Mouse (Mus musculus) intestine, embryonic 14.5 days (tissue): ENCODE data around the gene Pdcd7. TPM values are rescaled to one million over a fixed set of nuclear protein-coding genes. Genes with fewer than 3 reads are reported as not detected.

Source experiments
- ATAC-seq: fragments of 200-750 bp; cut with Nextera tagmentation; replicated peaks from 2 replicates; pipeline ENCODE4 v1.8.0; 2017; ENCODE audit warnings: low read depth, moderate number of reproducible peaks, moderate TSS enrichment, moderate library complexity; ENCODE audit not compliant: low FRiP score, low TSS enrichment
- DNase-seq: peaks from one replicate; pipeline ENCODE4 v3.0.0-alpha.2; 2018; ENCODE audit warnings: low spot score
- H3K27ac ChIP-seq: fragments of 300-500 bp; sonication (generic); 2 replicates; pipeline ENCODE4 v1.5.1; 2014; ENCODE audit warnings: low read depth, mild to moderate bottlenecking, control low read depth
- H3K27me3 ChIP-seq: fragments of 300-500 bp; sonication (generic); replicated peaks from 2 replicates; pipeline ENCODE4 v1.6.1; 2014; ENCODE audit warnings: low read length, control low read depth; ENCODE audit not compliant: control insufficient read depth, insufficient read depth
- H3K36me3 ChIP-seq: fragments of 300-500 bp; sonication (generic); 2 replicates; pipeline ENCODE4 v1.6.1; 2014; ENCODE audit warnings: low read length, control low read depth; ENCODE audit not compliant: control insufficient read depth, insufficient read depth
- H3K4me1 ChIP-seq: fragments of 300-500 bp; sonication (generic); replicated peaks from 2 replicates; pipeline ENCODE4 v1.6.1; 2014; ENCODE audit warnings: low read length, control low read depth, mixed read lengths; ENCODE audit not compliant: control insufficient read depth, insufficient read depth
- H3K4me2 ChIP-seq: fragments of 300-500 bp; sonication (generic); 2 replicates; pipeline ENCODE4 v1.6.1; 2014; ENCODE audit warnings: low read length
- H3K4me3 ChIP-seq: fragments of 300-500 bp; sonication (generic); 2 replicates; pipeline ENCODE4 v1.5.1; 2014; ENCODE audit warnings: low read depth, low read length, control low read depth, mixed read lengths
- H3K9ac ChIP-seq: fragments of 300-500 bp; sonication (generic); 2 replicates; pipeline ENCODE4 v1.6.1; 2014; ENCODE audit warnings: mild to moderate bottlenecking, low read length
- H3K9me3 ChIP-seq: fragments of 300-500 bp; sonication (generic); 2 replicates; pipeline ENCODE4 v1.6.1; 2016; ENCODE audit warnings: low read length, control low read depth; ENCODE audit not compliant: control insufficient read depth
- WGBS: fragments of 180-500 bp; shearing (Covaris S2); extraction: QIAGEN DNeasy Blood & Tissue Kit; methylation state at CpG from one replicate; pipeline ENCODE4 v1.1.7; 2014; 5-methylcytosine and 5-hydroxymethylcytosine counted together
- polyA plus RNA-seq: library from polyadenylated mRNA; unstranded; fragments of >200 nt; fragmentation: Nextera tagmentation; extraction: Ambion mirVana; gene quantifications from 2 replicates; pipeline ENCODE4 v1.2.1, GENCODE M21; 2014

The Pdcd7 gene
- polyA plus RNA-seq, 1 experiment from 2014 or later, result 11.2 TPM

DNA sequence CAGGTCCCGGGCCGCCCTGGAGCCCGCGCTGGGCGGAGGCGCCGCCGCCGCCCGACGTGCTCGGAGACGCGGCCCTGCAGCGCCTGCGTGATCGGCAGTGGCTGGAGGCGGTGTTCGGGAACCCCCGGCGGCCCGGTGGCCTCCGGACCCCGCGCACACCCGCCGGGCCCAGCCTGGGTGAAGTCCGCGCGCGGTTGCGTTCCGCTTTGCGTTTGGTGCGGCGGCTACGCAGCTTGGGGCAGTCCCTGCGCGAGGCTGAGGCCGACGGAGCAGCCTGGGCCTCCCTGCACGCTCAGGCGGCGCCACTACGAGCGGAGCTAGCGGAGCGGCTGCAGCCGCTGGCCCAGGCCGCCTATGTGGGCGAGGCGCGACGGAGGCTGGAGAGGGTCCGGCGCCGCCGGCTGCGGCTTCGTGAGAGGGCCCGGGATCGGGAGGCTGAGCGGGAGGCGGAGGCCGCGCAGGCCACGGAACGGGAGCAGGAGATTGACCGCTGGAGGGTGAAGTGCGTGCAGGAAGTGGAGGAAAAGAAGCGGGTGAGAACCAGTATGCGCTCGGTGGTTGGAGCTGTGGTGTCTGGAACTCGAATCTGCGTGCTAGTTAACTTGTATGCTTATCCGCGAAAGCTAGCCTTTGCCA lies 690 bp downstream of the Pdcd7 start:
- H3K9me3 ChIP-seq, result peaks cover 4% of the 10 kb centered on the region; the same call in 1 of the 2 replicates

DNA sequence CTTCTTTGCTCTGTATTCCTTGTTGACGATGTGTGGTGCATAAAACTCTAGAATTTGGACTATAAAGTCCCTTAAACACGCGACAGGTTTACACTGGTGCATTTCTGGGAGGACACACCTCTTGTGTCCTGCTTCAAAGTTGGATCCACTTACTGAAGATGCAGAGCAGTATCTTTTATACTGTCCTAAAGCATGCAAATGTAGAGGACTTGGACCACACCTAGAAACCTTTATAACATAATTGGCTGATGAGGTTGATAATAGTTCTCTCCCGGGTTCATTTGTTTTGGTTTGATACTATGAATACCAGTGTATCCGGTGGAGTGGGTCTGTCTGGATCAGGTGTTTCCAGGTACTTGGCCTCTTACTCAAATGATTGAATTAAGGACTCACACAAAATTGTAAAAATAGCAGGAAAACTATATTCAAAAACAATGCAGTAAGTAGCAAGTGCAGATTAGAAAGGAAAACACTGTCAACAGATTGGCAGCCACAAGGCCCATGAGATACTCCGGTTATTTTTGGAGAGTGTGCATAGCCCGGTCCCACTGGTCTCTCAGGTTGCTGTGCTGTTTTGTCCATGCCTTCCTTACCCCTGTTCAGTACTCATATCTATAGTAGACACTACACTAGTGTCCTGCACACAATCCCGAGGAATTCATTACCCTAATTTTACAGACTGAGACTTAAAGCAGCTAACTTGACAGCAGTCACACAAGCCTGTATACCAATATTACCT lies 1.4 kb downstream of the Pdcd7 start:
- Histone ChIP-seq H3K36me3 (no peaks in the 10 kb centered on the region), H3K27me3 (no peaks in the 10 kb centered on the region), H3K4me1 (peaks cover 13% of the 10 kb centered on the region), H3K9me3 (peaks cover 4% of the 10 kb centered on the region; the same call in 1 of the 2 replicates), H3K9ac (peak overlapping the region; percentile 95), H3K4me3 (peak overlapping the region; percentile 99), H3K4me2 (peak overlapping the region; percentile 90), H3K27ac (peak overlapping the region; percentile 94)
- no peak for ATAC-seq
- WGBS, result 40% methylated on average over 8 of the region's 8 CpGs
- no peak for DNase-seq

More for the DNA sequence above, 690 bp downstream of the Pdcd7 start:
- peak; percentile 85 for DNase-seq
- H3K27me3 ChIP-seq, result no peaks in the 10 kb centered on the region
- peaks cover 13% of the 10 kb centered on the region for H3K4me1 ChIP-seq
- peak overlapping the region; percentile 99 for H3K4me3 ChIP-seq
- ATAC-seq, result peak; percentile 71
- H3K9ac ChIP-seq, result peak overlapping the region; percentile 95
- H3K36me3 ChIP-seq, result no peaks in the 10 kb centered on the region
- H3K27ac ChIP-seq, result peak overlapping the region; percentile 94
- under 1% methylated on average over 69 of the region's 77 CpGs for WGBS
- peak overlapping the region; percentile 90 for H3K4me2 ChIP-seq

DNA sequence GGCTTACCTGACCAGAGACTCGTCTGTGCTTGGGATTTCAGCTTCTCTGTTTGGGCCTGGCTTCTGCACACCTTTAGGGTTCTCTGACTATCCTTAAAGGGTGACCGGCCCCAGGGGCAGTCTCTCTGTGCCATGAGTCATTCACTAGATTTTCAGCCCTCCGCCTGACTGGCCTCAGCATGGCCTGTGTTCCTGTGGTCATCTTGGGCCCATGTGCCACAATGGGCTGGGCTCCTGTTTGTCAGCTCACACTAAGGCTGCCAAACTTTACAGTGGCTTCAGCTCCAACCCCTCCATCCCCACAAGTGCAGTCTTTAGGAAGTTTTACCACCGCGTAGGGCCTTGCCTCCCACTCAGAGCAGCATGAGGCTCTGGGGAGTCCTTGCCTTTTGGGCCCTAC lies 7.3 kb downstream of the Pdcd7 start:
- ATAC-seq (no peak), DNase-seq (no peak)
- H3K9ac ChIP-seq, result no peak overlapping the region
- 0 out of 2 replicates have a peak, but pooled peaks cover 1% of the 10 kb centered on the region for H3K4me1 ChIP-seq
- H3K4me3 ChIP-seq, result no peak overlapping the region
- WGBS, result 85% methylated on average over 5 of the region's 5 CpGs
- no peak overlapping the region for H3K4me2 ChIP-seq
- no peaks in the 10 kb centered on the region for H3K9me3 ChIP-seq
- peaks cover 38% of the 10 kb centered on the region for H3K36me3 ChIP-seq
- no peak overlapping the region for H3K27ac ChIP-seq
- no peaks in the 10 kb centered on the region for H3K27me3 ChIP-seq

DNA sequence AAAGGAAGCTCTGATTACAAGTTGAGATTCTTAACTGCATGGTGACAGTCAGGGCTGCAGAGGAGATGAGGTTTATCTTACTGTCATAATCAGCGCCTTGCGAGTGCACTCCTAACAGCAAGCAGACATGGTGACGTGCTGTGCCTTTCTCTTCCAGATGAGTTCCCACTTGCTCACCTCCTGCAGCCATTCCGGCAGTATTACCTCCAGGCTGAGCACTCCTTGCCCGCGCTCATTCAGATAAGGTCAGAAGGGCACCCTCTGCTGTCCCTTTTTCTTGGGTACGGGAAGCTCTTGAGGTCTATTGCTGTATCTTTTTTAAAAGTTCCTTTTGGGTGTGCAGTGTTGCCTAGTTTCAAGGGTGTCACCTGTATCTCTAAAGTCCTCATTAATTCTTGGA lies 10.7 kb downstream of the Pdcd7 start:
- Histone ChIP-seq H3K4me1 (no peaks in the 10 kb centered on the region), H3K9ac (no peak overlapping the region), H3K4me2 (no peak overlapping the region), H3K4me3 (no peak overlapping the region), H3K27ac (no peak overlapping the region), H3K9me3 (no peaks in the 10 kb centered on the region), H3K36me3 (peaks cover 69% of the 10 kb centered on the region), H3K27me3 (no peaks in the 10 kb centered on the region)
- ATAC-seq, result no peak
- 86% methylated on average over 7 of the region's 7 CpGs for WGBS
- DNase-seq, result no peak

DNA sequence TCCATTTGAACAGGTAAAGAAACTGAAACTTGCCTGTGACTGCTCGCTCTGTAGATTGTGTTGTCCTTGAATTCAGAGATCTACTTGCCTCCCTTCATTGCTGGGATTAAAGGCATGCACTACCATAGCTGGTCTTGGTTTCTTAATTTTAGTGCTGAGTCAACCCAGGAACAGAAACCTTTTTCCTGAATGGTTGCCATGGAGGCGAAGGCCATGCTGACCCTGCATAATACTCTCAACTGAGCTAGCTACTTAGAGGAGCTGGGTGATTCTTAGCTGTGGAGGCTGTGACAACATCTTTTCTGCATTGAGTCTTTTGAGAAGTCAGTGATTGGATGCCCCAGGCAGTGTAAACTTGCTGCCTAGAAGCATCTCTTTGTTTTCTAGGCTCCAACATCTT lies 11.1 kb downstream of the Pdcd7 start:
- peaks cover 73% of the 10 kb centered on the region for H3K36me3 ChIP-seq
- no peaks in the 10 kb centered on the region for H3K4me1 ChIP-seq
- H3K27me3 ChIP-seq, result no peaks in the 10 kb centered on the region
- no peak overlapping the region for H3K9ac ChIP-seq
- peak; percentile 4 for DNase-seq
- no peak overlapping the region for H3K4me3 ChIP-seq
- WGBS, result 98% methylated on average over 2 of the region's 2 CpGs
- ATAC-seq, result no peak
- no peak overlapping the region for H3K4me2 ChIP-seq
- H3K27ac ChIP-seq, result no peak overlapping the region
- H3K9me3 ChIP-seq, result no peaks in the 10 kb centered on the region

DNA sequence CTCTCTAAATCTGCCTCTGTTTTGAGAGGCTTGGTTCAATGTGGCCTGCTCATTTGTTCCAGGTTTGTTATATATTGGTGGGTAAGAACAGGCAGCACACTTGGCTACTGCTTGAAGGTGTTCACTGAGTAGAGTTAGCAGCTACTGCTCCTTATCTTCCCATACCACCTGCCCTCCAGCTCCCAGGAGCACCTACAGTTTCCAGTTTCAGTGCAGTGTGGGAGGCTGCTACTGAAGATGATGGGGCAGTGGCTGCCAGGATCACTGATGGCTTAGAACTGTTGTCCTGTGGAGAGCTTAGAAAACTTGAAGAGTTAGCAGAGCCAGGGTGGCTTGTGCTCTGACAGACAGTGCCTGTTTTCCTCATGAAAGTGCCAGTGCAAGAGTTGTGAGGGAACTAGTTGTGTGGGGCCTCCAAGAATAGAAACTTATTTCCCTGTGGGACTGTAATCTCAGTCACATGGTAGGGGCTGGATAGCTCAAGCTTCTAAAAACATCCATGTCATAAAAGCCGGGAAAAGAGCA lies 13.1 kb downstream of the Pdcd7 start:
- DNase-seq (no peak), ATAC-seq (no peak)
- Histone ChIP-seq H3K4me3 (no peak overlapping the region), H3K4me1 (no peaks in the 10 kb centered on the region), H3K27me3 (no peaks in the 10 kb centered on the region), H3K4me2 (no peak overlapping the region), H3K9me3 (no peaks in the 10 kb centered on the region), H3K9ac (no peak overlapping the region), H3K27ac (no peak overlapping the region), H3K36me3 (peaks cover 79% of the 10 kb centered on the region)
- WGBS, result 80% methylated on average over 1 of the region's 1 CpGs

DNA sequence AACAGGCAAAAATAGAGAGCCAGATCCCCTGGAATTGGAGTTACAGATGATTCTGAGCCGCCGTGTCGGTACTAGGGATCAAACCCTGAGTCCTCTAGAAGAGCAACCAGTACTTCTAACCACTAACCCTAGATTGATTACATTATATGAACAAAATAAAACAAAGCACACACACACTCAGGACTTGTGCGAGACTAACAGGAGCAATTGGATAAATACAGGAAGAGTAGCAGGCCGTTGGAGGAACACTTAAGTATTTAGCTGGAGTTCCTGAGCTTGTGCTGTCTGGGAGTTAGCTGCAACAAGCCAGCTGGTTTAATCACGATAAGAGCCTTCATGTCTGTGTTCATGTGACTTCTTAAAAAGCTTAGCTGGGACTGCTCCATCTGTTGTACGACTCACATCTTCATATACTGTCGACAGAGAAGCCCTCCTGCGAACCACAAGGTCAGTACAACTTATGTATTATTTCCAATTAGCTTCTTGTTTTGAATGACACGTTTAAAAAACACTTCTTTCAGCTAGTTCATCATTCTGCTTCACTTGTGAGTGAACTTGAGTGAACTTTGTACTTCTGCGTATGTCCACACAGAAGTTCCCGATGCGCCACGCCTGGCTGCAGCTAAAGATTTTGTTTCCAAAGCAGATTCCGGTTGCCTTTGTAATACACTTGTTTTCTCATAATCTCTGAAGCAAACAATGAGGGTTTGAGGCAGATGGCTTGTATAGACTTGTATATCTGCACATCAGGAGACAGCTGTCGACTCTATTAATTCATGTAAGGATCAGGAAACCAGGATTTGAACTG lies 14.9 kb downstream of the Pdcd7 start, which contains the start of gene Ubap1l:
TSS of gene Ubap1l (plus strand) at position 401 of the 808 bp plus-strand sequence.
- peaks cover 62% of the 10 kb centered on the region for H3K36me3 ChIP-seq
- no peaks in the 10 kb centered on the region for H3K9me3 ChIP-seq
- no peak within 1 kb of the TSS for H3K9ac ChIP-seq
- ATAC-seq (no peak), DNase-seq (peak; percentile 46)
- H3K4me3 ChIP-seq, result no peak within 1 kb of the TSS
- WGBS, result 80% methylated on average over 16 of the region's 16 CpGs
- no peak within 1 kb of the TSS for H3K27ac ChIP-seq
- no peaks in the 10 kb centered on the region for H3K4me1 ChIP-seq
- H3K27me3 ChIP-seq, result no peaks in the 10 kb centered on the region
- no peak within 1 kb of the TSS for H3K4me2 ChIP-seq

DNA sequence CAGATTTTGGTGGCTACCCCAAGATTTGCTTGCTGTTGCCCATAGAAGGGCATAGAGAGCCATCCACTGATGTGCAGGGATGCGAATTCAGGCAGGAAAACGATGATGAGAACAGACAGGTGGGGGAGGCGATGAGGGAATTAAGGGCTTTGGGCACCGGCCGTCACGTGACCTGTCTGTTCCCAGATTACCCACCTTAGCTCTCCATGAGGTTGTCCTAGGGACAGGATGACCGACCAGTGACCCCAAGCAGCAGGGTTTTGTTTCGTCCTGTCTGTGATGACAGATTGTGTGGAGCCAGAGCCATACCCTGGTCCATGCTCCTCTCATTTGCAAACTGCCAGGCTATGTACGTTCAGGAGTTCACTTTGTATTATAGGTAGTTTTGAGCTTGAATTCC lies 17.8 kb downstream of the Pdcd7 start:
- Histone ChIP-seq H3K4me2 (no peak overlapping the region), H3K4me3 (no peak overlapping the region), H3K36me3 (peaks cover 37% of the 10 kb centered on the region), H3K4me1 (no peaks in the 10 kb centered on the region), H3K9me3 (no peaks in the 10 kb centered on the region), H3K27me3 (no peaks in the 10 kb centered on the region), H3K27ac (no peak overlapping the region), H3K9ac (no peak overlapping the region)
- ATAC-seq (no peak), DNase-seq (peak; percentile 48)
- 64% methylated on average over 9 of the region's 9 CpGs for WGBS
